Mouse (Mus musculus) cerebellum, adult 11-12 months (tissue): Measurements from ENCODE around the gene Shroom3.
A peak's percentile ranks its signal among the peaks of the same experiment; 100 is the strongest.

Source experiments
- DNase-seq: peaks from one replicate; pipeline ENCODE4 v3.0.0; 2022

Gene Shroom3

DNA sequence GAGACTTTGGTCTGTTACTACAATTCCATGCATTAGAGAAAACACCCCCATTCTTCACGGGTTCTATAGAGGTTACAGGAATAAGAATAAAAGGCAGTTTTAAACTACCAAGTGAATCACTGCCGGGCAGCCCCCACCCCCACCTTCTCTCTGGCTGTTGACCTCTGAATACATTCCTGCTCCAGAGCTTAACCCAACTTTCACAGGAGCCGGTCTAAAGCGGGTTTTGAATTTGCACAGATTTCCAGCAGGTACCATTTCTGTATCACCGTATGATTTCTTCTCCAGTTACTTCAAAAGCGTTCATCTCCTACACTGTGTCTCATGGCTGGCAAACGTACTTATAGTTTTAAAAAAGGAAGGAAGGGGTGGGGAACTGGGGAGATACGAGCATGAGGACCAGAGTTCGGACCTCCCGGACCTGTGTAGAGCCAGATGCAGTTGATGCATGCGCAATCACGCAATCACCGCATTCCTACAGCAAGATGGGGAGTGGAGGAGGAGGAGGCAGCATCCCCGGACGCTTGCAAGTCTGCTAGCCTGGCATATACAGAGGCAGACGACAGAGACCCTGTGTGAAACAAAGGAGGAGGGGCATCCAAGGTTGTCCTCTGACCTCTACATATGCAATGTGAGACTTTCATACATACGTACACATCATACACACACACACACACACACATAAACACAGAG, 15.7 kb downstream of the Shroom3 start:
- no peak for DNase-seq

DNA sequence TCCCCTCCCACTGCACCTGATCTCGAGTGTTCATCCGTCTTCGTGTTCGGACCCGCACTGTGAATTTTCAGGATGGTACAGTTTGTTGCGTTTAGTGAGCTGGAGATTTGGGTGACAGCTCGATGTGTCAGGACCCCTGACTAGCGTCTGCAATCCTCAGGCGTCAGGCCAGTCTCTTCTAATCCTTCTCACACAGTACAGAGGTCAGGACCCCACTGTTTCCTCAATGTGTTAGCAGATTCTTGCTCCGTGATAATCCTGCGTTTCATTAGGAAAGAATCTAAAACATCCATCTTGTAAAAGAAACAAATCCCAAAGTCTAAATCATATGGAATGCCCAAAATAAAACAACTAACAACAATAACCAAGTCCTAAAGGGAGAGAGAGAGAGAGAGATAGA, 18.5 kb downstream of the Shroom3 start:
- no peak for DNase-seq

DNA sequence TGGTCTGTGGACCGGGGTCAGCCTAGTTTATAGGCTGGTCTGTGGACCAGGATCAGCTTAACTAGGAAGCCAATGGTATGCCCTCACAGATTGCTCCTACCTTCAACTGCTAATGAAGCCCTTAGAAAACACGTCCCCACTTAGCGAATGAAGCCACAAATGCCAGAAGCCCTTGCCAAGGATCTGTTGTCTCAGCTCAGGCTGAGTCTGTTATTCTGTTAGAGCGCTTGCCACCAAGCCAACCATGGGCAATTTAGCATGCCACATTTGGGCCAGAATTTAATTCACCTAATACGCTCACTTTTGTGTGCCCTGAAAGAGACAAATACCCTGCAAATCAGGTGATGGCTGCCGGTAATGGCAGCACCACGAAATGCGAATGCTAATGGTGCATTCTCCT, 20.4 kb downstream of the Shroom3 start:
- DNase-seq, result no peak

DNA sequence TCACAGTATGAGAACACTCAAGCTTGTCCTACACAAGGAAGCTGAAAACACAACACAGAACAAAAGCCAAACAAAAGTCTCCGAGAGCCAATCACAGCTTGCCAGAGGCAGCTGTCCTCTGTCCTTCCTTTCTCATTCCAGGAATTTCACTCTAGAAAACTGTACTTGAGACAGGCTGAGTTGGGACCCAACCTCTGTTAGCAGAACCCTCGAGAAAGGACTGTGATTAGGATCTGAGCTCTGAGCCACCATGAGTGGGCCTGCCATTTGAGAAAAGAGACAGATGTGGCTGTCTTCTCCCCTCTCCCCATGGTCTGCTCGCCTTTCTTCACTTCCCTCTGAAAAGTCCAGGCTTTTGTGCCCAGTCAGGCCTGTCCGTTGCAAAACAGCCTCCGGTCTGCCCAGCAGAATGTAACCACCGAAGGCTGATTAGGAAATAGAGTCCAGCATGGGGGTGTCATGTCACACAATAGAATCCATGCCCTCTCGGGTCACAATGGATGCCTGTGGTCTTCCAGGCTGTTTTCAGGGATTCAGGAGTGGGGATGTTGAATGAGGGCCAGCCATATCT, 24.8 kb downstream of the Shroom3 start:
- no peak for DNase-seq

DNA sequence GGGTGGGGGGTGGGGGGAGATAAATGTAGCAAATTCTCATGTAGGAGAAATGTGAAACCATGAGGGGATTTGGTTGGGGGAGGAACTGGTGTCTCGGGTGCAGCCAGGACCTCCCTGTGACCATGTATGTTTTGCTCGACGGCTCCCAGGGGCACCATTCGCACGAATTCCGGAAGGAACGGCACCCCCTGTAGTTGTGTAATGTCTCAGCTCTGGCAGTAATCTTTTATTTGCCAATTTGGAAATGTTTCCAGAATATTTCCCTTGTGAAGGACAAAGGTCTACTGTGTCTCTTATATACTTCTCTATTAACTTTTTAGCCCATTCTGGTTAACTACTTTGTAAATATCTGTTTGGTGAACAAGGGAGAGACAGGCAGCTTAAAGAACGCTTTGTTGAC, 27.5 kb downstream of the Shroom3 start:
- no peak for DNase-seq

DNA sequence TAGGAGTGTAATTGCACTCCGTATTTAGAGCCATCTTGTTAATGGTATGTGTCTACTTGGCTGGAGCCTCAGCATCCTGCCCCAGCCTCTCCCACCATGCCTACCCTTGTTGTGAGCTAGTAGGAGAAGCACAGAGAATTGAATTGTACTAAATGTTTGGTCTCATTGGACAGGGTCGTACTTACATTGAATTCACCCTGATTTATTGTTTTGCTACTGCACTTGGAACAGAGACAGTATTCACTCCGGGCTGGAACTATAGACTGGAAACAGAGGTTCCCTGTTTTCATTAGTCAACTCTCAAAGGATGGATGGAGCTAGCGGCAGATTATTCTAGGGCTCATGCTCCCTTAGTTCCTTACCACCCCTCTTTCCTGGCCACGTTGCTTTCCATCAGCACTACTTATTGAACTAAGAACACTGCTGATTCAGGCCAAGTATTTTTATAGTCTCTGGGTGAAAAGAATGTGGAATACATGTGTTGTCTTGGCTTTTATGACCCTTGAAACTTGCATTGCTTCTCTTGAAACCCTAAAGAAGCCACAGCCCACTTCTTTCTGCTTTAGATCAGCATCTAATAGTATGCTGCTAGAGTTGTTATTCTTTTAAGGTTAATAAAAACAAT, 28.5 kb downstream of the Shroom3 start:
- no peak for DNase-seq

DNA sequence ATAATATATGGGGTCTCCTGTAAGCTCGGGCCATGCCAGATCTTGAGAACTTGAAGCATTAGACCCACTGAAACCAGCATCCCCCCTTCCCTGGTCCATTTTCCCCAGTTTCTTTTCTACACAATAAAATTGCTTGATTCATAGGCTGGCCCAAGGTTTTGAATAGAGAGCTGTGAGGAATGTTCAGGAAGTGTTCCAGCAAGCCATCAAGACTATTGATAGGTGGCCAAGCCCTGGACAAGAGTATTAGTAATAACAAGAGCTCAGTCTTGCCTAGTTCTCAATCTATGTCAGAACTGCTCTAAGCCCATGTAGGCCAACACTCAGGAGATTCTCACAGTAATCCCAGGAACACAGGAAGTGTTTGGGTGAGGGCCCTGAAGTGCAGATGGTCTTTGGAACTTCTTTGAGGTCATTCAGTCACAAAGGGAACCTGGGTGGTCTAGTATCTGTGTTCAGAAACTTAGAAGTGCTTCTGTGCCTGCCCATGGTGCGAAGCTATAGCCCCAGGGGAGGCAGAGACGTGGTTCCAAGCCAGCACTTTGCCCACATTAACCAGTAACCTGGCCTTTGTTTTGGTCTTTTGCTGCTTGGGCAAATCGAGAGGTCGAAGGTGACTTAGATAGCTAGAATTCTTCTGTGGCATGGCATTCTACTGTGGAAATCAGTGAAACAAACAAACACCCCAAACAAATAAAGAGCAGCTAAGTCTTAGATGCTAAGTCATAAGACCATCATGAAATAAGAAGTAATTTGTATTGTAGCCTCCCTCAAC, 29.6 kb downstream of the Shroom3 start:
- DNase-seq, result no peak

DNA sequence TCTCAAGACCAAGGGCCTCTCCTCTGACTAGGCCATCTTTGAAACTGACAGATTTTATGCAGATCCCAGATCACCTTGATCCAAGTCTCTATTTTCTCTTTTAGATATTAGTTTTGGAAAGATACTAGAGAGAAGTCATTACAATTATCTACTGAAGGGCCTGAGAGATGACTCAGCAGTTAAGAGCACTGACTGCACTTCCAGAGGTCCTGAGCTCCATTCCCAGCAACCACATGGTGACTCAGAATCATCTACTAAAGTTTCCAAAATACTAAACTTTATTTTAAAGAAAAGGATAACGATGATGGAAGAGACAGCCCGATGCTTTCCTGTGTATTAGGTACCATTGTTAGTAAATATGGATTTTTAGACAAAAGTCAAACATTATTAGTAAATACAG, 31.7 kb downstream of the Shroom3 start:
- DNase-seq, result no peak

DNA sequence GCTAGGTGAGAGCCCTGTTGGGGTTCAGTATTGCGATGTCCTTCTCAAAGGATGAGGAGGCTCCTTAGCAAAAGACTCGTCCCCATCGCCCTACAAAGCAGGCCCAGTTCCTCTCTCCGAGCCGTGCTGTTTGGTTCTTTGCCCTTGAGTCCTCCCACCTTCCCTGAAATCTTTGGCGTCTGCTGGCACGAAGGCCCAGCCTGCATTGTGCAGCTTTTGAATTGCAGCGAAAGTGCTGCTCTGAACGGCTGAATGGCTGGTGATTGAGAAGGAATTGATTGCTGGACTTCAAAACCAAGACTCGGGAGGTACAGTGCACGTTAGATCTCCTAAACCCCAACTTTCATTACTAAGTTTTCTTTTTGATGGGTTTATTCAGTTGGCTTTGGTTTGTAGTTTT, 32.1 kb downstream of the Shroom3 start:
- DNase-seq, result no peak

DNA sequence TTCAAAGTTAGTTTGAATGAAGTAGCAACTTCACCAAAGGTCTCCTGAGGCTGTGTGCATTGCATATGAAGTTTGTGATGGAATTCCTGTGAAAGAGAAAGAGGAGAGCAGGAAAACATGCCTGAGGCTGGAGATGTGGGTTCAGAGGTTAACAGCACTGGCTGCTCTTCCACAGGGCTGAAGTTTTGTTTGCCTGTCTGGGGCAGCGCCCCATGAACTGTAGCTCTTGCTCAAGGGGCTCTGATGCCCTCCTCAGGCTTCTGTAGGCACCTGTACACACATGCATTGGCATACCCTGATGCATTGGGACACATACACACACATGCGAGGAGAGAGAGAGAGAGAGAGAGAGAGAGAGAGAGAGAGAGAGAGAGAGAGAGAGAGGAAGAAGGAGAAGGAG, 32.7 kb downstream of the Shroom3 start:
- DNase-seq, result no peak

DNA sequence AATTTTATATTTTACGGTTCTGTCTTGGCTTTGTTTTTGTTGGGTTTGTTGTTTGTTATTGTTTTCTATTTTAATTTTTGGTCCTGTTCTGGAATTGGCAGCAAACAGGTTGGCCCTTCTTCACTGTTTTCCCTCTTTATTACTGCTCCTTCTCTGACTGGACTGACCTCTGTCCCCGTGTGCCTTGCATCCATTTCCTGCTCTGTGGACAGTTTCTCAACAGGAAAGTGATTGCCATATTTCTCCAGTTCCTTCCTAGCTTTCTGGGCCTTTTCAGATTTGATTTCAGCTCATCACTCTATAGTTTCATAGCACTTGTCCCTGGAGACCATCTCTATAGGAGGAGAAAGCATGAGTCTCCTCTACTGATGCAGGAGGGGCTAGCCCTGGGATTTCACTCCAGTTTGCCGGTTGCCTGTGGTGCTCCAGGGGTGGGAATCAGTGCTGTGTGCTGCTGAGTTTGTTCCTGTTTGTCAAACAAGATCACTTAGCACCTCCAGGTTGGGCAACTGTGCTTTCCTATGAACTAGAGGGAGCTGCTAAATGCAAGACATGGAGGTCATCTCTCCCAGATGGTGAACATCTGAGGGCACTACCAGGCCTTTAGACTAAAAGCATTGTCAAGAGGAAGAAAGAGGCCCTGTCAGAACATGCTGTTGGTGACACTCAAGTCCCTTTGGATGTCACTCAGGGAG, 34.6 kb downstream of the Shroom3 start:
- no peak for DNase-seq

DNA sequence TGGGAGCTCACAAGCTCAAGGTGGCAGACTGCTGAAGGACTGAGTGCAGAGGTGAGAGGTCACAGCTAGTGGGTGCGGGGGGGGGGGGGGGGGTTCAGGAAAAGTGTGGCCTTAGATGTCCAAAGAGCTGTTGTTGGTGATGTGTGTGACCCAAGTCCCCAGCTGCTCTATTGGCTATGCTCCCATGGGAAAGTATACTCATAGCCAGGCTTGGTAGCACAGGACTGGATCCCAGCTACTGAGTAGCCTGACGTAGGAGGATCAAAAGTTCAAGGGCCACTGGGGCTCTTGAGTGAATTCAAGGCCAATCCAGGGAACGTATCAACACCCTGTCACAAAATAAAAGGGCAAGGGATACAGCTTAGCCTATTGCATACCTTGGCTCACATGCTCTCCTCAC, 35.6 kb downstream of the Shroom3 start:
- DNase-seq, result no peak

DNA sequence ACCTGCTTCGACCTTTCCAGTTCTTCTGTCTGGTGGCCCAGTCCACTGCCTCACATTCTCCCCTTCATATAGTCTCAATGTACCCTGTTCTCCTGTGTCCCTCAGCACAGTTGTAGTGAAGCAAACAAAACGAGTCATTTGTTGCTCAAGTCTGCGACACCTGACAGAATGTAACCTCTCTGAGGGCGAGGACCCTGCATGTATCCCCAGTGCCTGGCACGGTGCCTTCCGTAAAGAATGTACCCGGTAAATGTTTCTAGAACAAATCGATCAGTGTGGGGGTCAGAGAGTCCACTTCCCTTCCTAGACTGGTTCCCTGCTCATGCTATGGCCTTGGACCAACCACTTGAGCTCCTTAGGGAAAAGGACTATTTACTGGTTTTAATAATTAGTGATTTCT, 38.4 kb downstream of the Shroom3 start:
- DNase-seq, result no peak

DNA sequence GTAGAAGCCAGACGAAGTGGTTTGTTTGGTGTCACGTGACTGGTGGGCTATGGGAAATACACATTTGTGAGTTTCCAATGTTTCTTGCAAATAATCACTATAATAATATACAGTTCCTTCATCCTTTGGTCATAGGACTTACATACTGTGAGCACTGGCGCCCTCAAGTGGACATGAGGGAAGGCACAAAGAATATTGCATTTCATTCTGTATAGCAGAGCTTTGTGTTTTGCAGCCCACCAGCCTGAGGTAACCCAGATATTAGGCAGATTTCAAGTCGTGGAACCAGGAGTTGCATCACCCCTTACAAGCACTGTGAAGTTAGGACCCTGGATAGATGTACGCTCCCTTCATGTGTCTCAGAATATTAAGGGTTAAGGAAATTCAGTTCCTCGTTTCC, 42.7 kb downstream of the Shroom3 start:
- no peak for DNase-seq

DNA sequence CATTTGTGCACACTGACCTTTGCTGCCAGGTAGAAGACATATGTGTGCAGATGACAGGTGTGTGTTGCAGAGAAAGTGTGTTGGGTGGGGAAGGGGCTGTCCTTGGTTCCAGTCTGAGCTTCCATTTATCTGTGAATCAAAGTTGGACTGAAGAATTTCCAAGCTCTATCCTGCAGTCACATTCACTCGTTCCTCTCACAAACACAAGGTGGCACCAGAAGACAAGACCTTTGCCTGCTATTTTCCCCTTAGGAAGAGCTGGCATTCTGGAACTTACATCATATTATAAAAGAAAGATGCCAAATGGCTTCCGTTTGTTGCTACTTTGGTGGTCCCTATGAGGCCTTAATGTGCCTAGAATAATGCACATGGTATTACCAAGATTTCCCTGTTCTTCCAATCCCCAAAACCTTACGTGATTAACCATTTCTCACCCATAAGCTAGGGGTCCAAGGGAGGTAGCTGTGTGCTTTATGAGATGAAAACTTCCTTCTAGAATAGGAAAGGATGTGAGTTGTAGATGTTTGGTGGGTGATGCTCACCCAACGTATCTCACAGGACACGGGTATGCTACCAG, 45.1 kb downstream of the Shroom3 start:
- DNase-seq, result peak; percentile 15

DNA sequence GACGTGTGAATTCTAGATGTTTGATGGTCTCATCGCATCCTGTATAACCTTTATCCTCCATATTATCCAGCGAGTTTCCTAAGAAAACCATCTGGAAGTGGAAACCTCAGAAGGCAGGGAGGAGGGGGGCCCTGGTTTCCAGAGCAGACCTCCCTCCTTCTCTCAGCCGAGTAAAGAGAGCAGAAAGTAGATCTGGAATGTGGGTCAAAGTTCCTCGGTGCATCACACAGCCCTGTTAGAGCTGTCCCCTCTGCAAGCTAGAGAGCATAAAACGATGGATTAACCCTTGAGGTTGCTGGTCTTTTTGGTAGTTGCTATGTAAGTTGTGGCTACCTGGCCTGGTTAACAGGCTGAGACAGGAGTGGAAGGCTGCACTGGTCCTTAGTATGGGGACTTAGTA, 46.0 kb downstream of the Shroom3 start:
- DNase-seq, result no peak

DNA sequence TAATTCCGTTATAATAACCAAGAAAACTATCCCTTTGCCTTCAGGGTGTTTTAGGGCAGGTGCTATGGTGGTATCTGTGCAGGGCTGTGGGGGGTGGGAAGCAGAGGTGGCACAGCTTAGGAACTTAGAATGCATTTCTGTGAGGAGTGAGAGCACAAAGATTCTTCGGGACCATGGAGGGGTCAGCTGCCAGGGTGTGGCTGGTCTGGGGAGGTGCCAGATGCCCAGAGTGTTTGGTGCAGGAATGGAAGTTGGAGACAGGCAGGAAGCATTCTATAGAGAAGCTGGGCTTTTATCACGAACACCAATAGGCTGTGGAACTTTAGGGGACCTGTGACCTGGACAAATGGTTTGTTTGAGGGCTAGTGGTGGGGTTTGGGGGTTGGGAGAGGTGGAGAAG, 58.6 kb downstream of the Shroom3 start:
- no peak for DNase-seq

DNA sequence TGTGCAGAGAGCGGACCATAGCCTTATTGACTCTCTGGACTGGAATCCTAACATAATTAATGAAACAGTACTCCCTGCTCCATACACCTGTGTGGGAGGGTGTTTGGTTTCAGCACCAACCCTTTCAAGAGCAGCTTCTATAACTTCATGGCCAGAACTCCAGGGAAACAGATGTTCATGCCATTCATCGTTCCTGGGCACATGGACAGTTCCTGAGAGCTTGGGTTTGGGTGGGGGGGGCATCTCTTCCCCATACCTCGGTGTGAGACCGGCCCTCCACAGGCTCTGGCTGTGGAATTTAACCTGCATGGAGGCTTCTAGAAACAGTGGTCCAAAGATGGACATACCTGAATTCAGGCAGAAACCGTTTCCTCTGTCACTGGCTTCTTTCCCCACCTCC, 59.5 kb downstream of the Shroom3 start:
- DNase-seq, result no peak

DNA sequence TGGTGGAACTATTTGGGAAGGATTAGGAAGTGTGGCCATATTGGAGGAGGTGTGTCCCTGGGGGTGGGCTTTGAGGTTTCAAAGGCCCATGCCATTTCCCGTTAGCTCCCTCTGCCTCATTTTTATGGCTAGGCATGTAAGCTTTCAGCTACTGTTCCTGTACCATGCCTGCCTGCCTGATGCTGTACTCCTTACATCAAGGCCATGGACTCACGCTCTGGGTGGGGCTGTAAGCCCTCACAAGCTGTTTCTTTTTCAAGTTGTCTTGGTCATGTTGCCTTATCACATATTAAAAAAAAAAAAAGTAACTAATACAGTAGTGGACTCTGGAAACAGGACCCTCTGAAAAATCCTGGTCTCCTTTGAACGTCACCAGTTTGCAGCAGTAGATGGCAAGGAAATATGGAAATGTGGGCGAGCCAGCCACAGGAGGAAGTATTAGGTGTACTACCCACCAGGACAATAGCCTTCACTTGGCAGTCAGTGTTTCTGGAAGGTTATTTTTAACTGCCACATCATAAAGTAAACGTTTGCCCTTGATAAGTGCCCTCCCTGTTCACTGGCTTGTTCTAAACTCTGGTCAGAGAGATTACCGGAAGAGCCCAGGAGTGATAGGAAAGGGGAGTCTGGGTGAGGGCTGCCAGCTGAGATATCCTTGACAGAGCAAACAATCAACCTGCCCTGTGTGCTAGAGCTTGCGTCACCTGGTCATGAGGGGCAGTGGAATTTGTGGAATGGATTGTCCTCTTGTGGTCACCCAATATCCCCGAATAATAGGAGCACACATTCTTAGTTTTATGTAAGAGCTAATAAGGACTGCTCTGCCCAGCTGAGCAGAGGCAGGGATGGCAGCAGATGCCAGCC, 62.4 kb downstream of the Shroom3 start:
- no peak for DNase-seq

DNA sequence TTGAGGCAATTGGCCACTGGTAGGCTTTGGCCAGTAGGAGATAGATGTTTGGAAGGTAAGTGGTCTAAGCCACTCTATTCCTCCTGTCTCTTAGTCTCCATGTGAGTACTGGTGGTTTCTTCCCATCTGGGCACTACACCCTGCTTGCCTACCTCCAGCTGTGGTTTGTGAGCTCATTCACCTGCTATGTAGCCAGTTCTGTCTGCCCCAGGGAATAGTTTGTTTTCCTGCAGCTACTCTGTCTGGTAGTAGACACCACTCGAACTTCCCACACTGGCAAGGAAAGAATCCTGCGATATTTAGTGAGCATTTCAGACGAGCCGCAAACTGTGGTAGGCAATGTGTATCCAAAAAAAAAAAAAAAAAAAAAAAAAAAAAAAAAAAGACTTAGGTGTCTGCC, 68.3 kb downstream of the Shroom3 start:
- DNase-seq, result no peak

DNA sequence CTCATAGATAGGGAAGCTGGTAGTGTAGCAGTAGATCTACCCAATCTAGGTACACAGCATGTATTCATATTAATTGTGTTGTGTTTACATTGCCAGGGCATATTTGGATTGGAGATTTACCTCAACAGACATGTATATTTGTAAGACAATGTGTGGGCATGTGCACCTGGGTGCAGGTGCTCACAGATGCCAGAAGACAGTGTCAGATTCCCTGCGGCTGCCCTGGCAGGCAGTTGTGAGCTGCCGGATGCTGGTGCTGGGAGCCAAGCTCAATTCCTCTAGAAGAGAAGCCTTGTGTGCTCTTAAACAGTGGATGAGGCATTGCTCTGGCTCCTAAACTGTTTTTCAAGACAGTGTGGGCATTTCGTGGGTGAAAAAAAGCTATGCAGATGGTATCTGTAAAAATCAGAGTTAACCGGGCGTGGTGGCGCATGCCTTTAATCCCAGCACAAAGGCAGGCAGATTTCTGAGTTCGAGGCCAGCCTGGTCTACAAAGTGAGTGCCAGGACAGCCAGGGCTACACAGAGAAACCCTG, 72.1 kb downstream of the Shroom3 start:
- no peak for DNase-seq
